Mouse (Mus musculus): Measurements from ENCODE around the gene Ifi35. TPM values are rescaled to one million over a fixed set of nuclear protein-coding genes. Genes with fewer than 3 reads are reported as not detected.
"Not testable (repeated sequence)": the region's sequence is repeated elsewhere in the genome, so short reads cannot be mapped to it uniquely, and the experiment has no call there.

Ifi35 gene
- polyA plus RNA-seq, 1 experiment from 2014 or later, result 102 TPM

- Histone ChIP-seq H3K4me2 (replicated peaks; ENCODE audit: low read depth) (no peak overlapping the region), H3K36me3 (ENCODE audit: control insufficient read depth, insufficient read depth) (peaks cover 25% of the 10 kb centered on the region), H3K4me3 (ENCODE audit: low read depth, low read length) (no peak overlapping the region), H3K4me1 (replicated peaks; ENCODE audit: control insufficient read depth, insufficient read depth, low read length) (peaks cover 11% of the 10 kb centered on the region; the same call in 1 of the 2 replicates), H3K9ac (ENCODE audit: low read depth, low read length) (no peak overlapping the region), H3K27me3 (replicated peaks; ENCODE audit: control insufficient read depth, insufficient read depth, low read length) (no peaks in the 10 kb centered on the region), H3K27ac (ENCODE audit: low read depth, low read length) (no peak overlapping the region), H3K9me3 (ENCODE audit: control insufficient read depth) (no peaks in the 10 kb centered on the region)
- no peak for ATAC-seq
- WGBS, result 87% methylated on average over 1 of the region's 1 CpGs
- no peak for TF ChIP-seq CTCF (IDR thresholded peaks at IDR 0.05; ENCODE audit: low read depth)
Measured at GRCm38 (mm10) chr11:101446319-101446718, 1.9 kb upstream of the Ifi35 start.

DNA sequence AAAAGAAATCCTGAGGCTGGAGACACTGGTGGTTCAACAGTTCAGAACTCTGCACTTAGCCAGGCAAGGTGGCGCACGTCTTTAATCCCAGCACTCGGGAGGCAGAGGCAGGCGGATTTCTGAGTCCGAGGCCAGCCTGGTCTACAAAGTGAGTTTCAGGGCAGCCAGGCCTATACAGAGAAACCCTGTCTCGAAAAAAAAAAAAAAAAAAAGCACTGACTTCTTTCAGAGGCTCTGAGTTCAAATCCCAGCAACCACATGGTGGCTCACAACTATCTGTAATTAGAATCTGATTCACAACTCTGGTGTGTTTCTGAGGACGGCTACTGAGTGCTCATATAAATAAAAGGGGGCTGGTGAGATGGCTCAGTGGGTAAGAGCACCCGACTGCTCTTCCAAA, 1.3 kb upstream of the Ifi35 start:
- not testable (repeated sequence) for ATAC-seq; H3K27ac ChIP-seq (ENCODE audit: low read depth, low read length); H3K27me3 ChIP-seq (replicated peaks; ENCODE audit: control insufficient read depth, insufficient read depth, low read length); H3K4me3 ChIP-seq (ENCODE audit: low read depth, low read length); H3K9me3 ChIP-seq (ENCODE audit: control insufficient read depth); H3K4me2 ChIP-seq (replicated peaks; ENCODE audit: low read depth); H3K9ac ChIP-seq (ENCODE audit: low read depth, low read length)
- peaks cover 11% of the 10 kb centered on the region; the same call in 1 of the 2 replicates for H3K4me1 ChIP-seq (replicated peaks; ENCODE audit: control insufficient read depth, insufficient read depth, low read length)
- WGBS, result 86% methylated on average over 8 of the region's 8 CpGs
- peaks cover 25% of the 10 kb centered on the region for H3K36me3 ChIP-seq (ENCODE audit: control insufficient read depth, insufficient read depth)

GRCm38 (mm10) chr11:101447786-101448185, 421 bp upstream of the Ifi35 start:
- no peak overlapping the region for H3K9ac ChIP-seq (ENCODE audit: low read depth, low read length)
- ATAC-seq, result no peak
- H3K27me3 ChIP-seq (replicated peaks; ENCODE audit: control insufficient read depth, insufficient read depth, low read length), result no peaks in the 10 kb centered on the region
- H3K9me3 ChIP-seq (ENCODE audit: control insufficient read depth), result no peaks in the 10 kb centered on the region
- peak overlapping the region; percentile 58; the same call in 1 of the 2 replicates for H3K4me3 ChIP-seq (ENCODE audit: low read depth, low read length)
- no peak overlapping the region for H3K4me2 ChIP-seq (replicated peaks; ENCODE audit: low read depth)
- WGBS, result 83% methylated on average over 5 of the region's 5 CpGs
- peaks cover 11% of the 10 kb centered on the region; the same call in 1 of the 2 replicates for H3K4me1 ChIP-seq (replicated peaks; ENCODE audit: control insufficient read depth, insufficient read depth, low read length)
- peaks cover 25% of the 10 kb centered on the region for H3K36me3 ChIP-seq (ENCODE audit: control insufficient read depth, insufficient read depth)
- peak overlapping the region; percentile 92; the same call in 1 of the 2 replicates for H3K27ac ChIP-seq (ENCODE audit: low read depth, low read length)
- no peak for TF ChIP-seq CTCF (IDR thresholded peaks at IDR 0.05; ENCODE audit: low read depth)

GRCm38 (mm10) chr11:101448899-101449298, 692 bp downstream of the Ifi35 start:
- ATAC-seq, result peak; percentile 9; the same call in 1 of the 2 replicates
- H3K27me3 ChIP-seq (replicated peaks; ENCODE audit: control insufficient read depth, insufficient read depth, low read length), result no peaks in the 10 kb centered on the region
- H3K4me3 ChIP-seq (ENCODE audit: low read depth, low read length), result peak overlapping the region; percentile 58
- 0 out of 2 replicates have a peak, but pooled peaks cover 5% of the 10 kb centered on the region for H3K4me1 ChIP-seq (replicated peaks; ENCODE audit: control insufficient read depth, insufficient read depth, low read length)
- H3K36me3 ChIP-seq (ENCODE audit: control insufficient read depth, insufficient read depth), result peaks cover 24% of the 10 kb centered on the region
- WGBS, result 61% methylated on average over 4 of the region's 4 CpGs
- no peak for TF ChIP-seq CTCF (IDR thresholded peaks at IDR 0.05; ENCODE audit: low read depth)
- H3K4me2 ChIP-seq (replicated peaks; ENCODE audit: low read depth), result peak overlapping the region; percentile 66
- no peaks in the 10 kb centered on the region for H3K9me3 ChIP-seq (ENCODE audit: control insufficient read depth)
- H3K9ac ChIP-seq (ENCODE audit: low read depth, low read length), result peak overlapping the region; percentile 69
- H3K27ac ChIP-seq (ENCODE audit: low read depth, low read length), result peak overlapping the region; percentile 92

- H3K4me2 ChIP-seq (replicated peaks; ENCODE audit: low read depth), result peak overlapping the region; percentile 66
- WGBS, result 76% methylated on average over 4 of the region's 4 CpGs
- H3K4me1 ChIP-seq (replicated peaks; ENCODE audit: control insufficient read depth, insufficient read depth, low read length), result not testable (repeated sequence)
Measured at GRCm38 (mm10) chr11:101449596-101449995, 1.4 kb downstream of the Ifi35 start.

DNA sequence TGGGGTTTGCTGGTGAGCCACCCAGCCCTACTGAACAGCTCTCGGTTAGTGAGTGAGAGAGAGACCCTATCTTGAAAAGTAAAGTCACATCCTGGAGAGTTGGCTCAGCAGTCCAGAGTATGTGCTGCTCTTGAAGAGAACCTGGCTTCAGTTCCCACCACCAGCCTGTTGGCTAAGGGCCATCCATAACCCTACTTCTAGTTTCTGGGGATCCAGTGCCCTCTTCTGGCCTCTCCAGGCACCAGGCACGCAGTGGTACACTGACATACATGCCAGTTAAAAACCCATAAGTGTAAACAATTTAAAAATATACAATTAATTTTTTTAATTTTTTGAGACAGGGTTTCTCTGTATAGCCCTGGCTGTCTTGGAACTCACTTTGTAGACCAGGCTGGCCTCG, 2.2 kb downstream of the Ifi35 start:
- Histone ChIP-seq H3K4me1 (replicated peaks; ENCODE audit: control insufficient read depth, insufficient read depth, low read length) (0 out of 2 replicates have a peak, but pooled peaks cover 5% of the 10 kb centered on the region), H3K4me3 (ENCODE audit: low read depth, low read length) (no peak overlapping the region), H3K9me3 (ENCODE audit: control insufficient read depth) (no peaks in the 10 kb centered on the region), H3K27me3 (replicated peaks; ENCODE audit: control insufficient read depth, insufficient read depth, low read length) (no peaks in the 10 kb centered on the region), H3K36me3 (ENCODE audit: control insufficient read depth, insufficient read depth) (peaks cover 12% of the 10 kb centered on the region; the same call in 1 of the 2 replicates), H3K27ac (ENCODE audit: low read depth, low read length) (no peak overlapping the region), H3K4me2 (replicated peaks; ENCODE audit: low read depth) (no peak overlapping the region), H3K9ac (ENCODE audit: low read depth, low read length) (no peak overlapping the region)
- WGBS, result 88% methylated on average over 3 of the region's 3 CpGs
- ATAC-seq, result no peak
- TF ChIP-seq CTCF (IDR thresholded peaks at IDR 0.05; ENCODE audit: low read depth), result peak; percentile 56

More at GRCm38 (mm10) chr11:101449596-101449995, 1.4 kb downstream of the Ifi35 start:
- Histone ChIP-seq H3K9ac (ENCODE audit: low read depth, low read length) (peak overlapping the region; percentile 45; the same call in 1 of the 2 replicates), H3K36me3 (ENCODE audit: control insufficient read depth, insufficient read depth) (peaks cover 18% of the 10 kb centered on the region), H3K4me3 (ENCODE audit: low read depth, low read length) (0 out of 2 replicates have a peak overlapping the region, but pooled peaks have one; percentile 58)
- ATAC-seq; H3K27ac ChIP-seq (ENCODE audit: low read depth, low read length); H3K9me3 ChIP-seq (ENCODE audit: control insufficient read depth); H3K27me3 ChIP-seq (replicated peaks; ENCODE audit: control insufficient read depth, insufficient read depth, low read length): not testable (repeated sequence)
